Mouse (Mus musculus): ENCODE results near the gene Phf21b.

Gene Phf21b

GRCm38 (mm10) chr15:84844831-84845230 lies 11.0 kb downstream of the Phf21b start:
- DNase-seq, result no peak

- DNase-seq, result no peak
Observed at GRCm38 (mm10) chr15:84843034-84843433, 12.8 kb downstream of the Phf21b start.

GRCm38 (mm10) chr15:84841925-84842821 lies 13.7 kb downstream of the Phf21b start:
- DNase-seq, result no peak

- DNase-seq, result no peak
Observed at GRCm38 (mm10) chr15:84840560-84840959, 15.3 kb downstream of the Phf21b start.

GRCm38 (mm10) chr15:84839521-84839920 lies 16.3 kb downstream of the Phf21b start:
- peak; percentile 62 for DNase-seq

GRCm38 (mm10) chr15:84837896-84838295 lies 18.0 kb downstream of the Phf21b start:
- no peak for DNase-seq

GRCm38 (mm10) chr15:84829416-84829815 lies 26.4 kb downstream of the Phf21b start:
- DNase-seq, result no peak

GRCm38 (mm10) chr15:84828603-84829002 lies 27.2 kb downstream of the Phf21b start:
- no peak for DNase-seq

GRCm38 (mm10) chr15:84823086-84823485 lies 32.8 kb downstream of the Phf21b start:
- DNase-seq, result no peak

- DNase-seq, result no peak
Observed at GRCm38 (mm10) chr15:84820811-84821210, 35.0 kb downstream of the Phf21b start.

- no peak for DNase-seq
Observed at GRCm38 (mm10) chr15:84818284-84818683, 37.6 kb downstream of the Phf21b start.

- DNase-seq, result no peak
Observed at GRCm38 (mm10) chr15:84817589-84817988, 38.3 kb downstream of the Phf21b start.

- DNase-seq, result no peak
Observed at GRCm38 (mm10) chr15:84815171-84815570, 40.7 kb downstream of the Phf21b start.

- no peak for DNase-seq
Observed at GRCm38 (mm10) chr15:84812831-84813357, 43.0 kb downstream of the Phf21b start.

GRCm38 (mm10) chr15:84811126-84811525 lies 44.7 kb downstream of the Phf21b start:
- no peak for DNase-seq

- DNase-seq, result peak; percentile 59
Observed at GRCm38 (mm10) chr15:84809275-84809952, 46.4 kb downstream of the Phf21b start.

- DNase-seq, result peak; percentile 70
Observed at GRCm38 (mm10) chr15:84803685-84804084, 52.2 kb downstream of the Phf21b start.

GRCm38 (mm10) chr15:84800132-84800531 lies 55.7 kb downstream of the Phf21b start:
- peak; percentile 45 for DNase-seq

GRCm38 (mm10) chr15:84793649-84794048 lies 62.2 kb downstream of the Phf21b start:
- DNase-seq, result no peak

GRCm38 (mm10) chr15:84787161-84787560 lies 68.7 kb downstream of the Phf21b start:
- no peak for DNase-seq

GRCm38 (mm10) chr15:84784812-84785211 lies 71.0 kb downstream of the Phf21b start:
- no peak for DNase-seq

GRCm38 (mm10) chr15:84778587-84778986 lies 77.3 kb downstream of the Phf21b start:
- no peak for DNase-seq

GRCm38 (mm10) chr15:84775421-84776174 lies 80.3 kb downstream of the Phf21b start:
- DNase-seq, result no peak

Data from cerebellum, adult 11-12 months (tissue).